Mouse (Mus musculus): ENCODE results near the gene Tgif1.

DNA sequence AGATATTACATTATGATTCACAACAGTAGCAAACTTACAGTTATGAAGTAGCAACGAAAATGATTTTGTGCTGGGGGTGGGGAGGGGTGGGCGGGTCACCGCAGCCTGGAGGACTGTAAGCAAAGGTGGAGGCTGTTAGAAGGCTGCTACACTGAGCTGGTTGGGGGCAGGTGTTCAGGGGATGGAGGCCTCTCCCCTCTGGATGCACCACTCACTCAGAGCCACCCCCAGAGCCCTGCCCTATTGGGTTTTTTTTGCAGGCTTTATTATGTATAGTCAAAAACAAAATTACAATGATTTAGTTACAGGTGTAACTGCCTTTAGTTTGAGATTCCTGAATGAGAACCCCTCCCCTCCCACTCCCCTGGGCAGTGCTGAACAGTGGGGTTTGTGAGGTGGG, 11.3 kb upstream of the Tgif1 start:
- TF ChIP-seq POLR2A (IDR thresholded peaks at IDR 0.05; ENCODE audit: borderline replicate concordance, low read depth, low read length) (no peak), CTCF (IDR thresholded peaks at IDR 0.05; ENCODE audit: low read depth, low read length) (no peak)

Measured in bone marrow macrophage, adult 2 months (primary cell).